Mouse (Mus musculus) lung, postnatal 0 days (tissue): ENCODE results near the gene Mroh7. TPM values are rescaled to one million over a fixed set of nuclear protein-coding genes. Genes with fewer than 3 reads are reported as not detected.

Experiments
- ATAC-seq: fragments of 200-750 bp; cut with Nextera tagmentation; 2 replicates; pipeline ENCODE4 v1.8.0; 2017; ENCODE audit warnings: moderate library complexity
- DNase-seq: peaks from one replicate; pipeline ENCODE4 v3.0.0-alpha.2; 2016; ENCODE audit warnings: low spot score
- H3K27ac ChIP-seq: fragments of 300-500 bp; sonication (generic); 2 replicates; pipeline ENCODE4 v1.5.1; 2014; ENCODE audit warnings: antibody characterized with exemption, mild to moderate bottlenecking, low read length, mixed read lengths
- H3K27me3 ChIP-seq: fragments of 300-500 bp; sonication (generic); replicated peaks from 2 replicates; pipeline ENCODE4 v1.6.1; 2014; ENCODE audit warnings: low read length, mixed read lengths; ENCODE audit not compliant: insufficient read depth
- H3K36me3 ChIP-seq: fragments of 300-500 bp; sonication (generic); 2 replicates; pipeline ENCODE4 v1.6.1; 2014; ENCODE audit warnings: low read length, mixed read lengths; ENCODE audit not compliant: insufficient read depth
- H3K4me1 ChIP-seq: fragments of 300-500 bp; sonication (generic); 2 replicates; pipeline ENCODE4 v1.6.1; 2014; ENCODE audit warnings: antibody characterized with exemption, low read depth, low read length, mixed read lengths; ENCODE audit not compliant: insufficient read depth
- H3K4me2 ChIP-seq: fragments of 300-500 bp; sonication (generic); replicated peaks from 2 replicates; pipeline ENCODE4 v1.6.1; 2014; ENCODE audit warnings: low read depth, mild to moderate bottlenecking, low read length, moderate library complexity, mixed read lengths
- H3K4me3 ChIP-seq: fragments of 300-500 bp; sonication (generic); 2 replicates; pipeline ENCODE4 v1.5.1; 2014; ENCODE audit warnings: low read depth, low read length
- H3K9ac ChIP-seq: fragments of 300-500 bp; sonication (generic); replicated peaks from 2 replicates; pipeline ENCODE4 v1.6.1; 2014; ENCODE audit warnings: low read depth, mild to moderate bottlenecking
- H3K9me3 ChIP-seq: fragments of 300-500 bp; sonication (generic); 2 replicates; pipeline ENCODE4 v1.6.1; 2016; ENCODE audit warnings: low read length, mixed read lengths
- CTCF ChIP-seq: IDR thresholded peaks from 2 replicates; pipeline ENCODE4 v1.5.1; 2016; ENCODE audit warnings: antibody characterized with exemption, mild to moderate bottlenecking
- EP300 ChIP-seq: IDR thresholded peaks from 2 replicates; pipeline ENCODE4 v1.6.1; 2016; ENCODE audit warnings: antibody characterized with exemption, mild to moderate bottlenecking, control low read depth
- WGBS: fragments of 180-500 bp; shearing (Covaris S2); extraction: QIAGEN DNeasy Blood & Tissue Kit; methylation state at CpG from one replicate; pipeline ENCODE4 v1.1.7; 2014; 5-methylcytosine and 5-hydroxymethylcytosine counted together
- polyA plus RNA-seq: library from polyadenylated mRNA; unstranded; fragments of >200 nt; fragmentation: Nextera tagmentation; extraction: Ambion mirVana; gene quantifications from 2 replicates; pipeline ENCODE4 v1.2.1, GENCODE M21; 2015

Gene Mroh7
- polyA plus RNA-seq, 1 experiment from 2014 or later, result 0.43 TPM

GRCm38 (mm10) chr4:106733636-106734035 lies 2.9 kb upstream of the Mroh7 start, which contains the start of gene Fam151a:
Fam151a (plus strand) TSS chr4:106733889.
- H3K36me3 ChIP-seq, result no peaks in the 10 kb centered on the region
- TF ChIP-seq CTCF, result no peak
- TF ChIP-seq EP300, result no peak
- no peak within 1 kb of the TSS for H3K4me3 ChIP-seq
- no peak within 1 kb of the TSS for H3K9ac ChIP-seq
- ATAC-seq (no peak), DNase-seq (peak; percentile 6)
- no peak within 1 kb of the TSS for H3K27ac ChIP-seq
- H3K4me2 ChIP-seq, result no peak within 1 kb of the TSS
- no peaks in the 10 kb centered on the region for H3K4me1 ChIP-seq
- no peaks in the 10 kb centered on the region for H3K9me3 ChIP-seq
- WGBS, result 26% methylated on average over 4 of the region's 4 CpGs
- no peaks in the 10 kb centered on the region for H3K27me3 ChIP-seq

GRCm38 (mm10) chr4:106720631-106721030 lies 10.1 kb downstream of the Mroh7 start:
- DNase-seq (no peak), ATAC-seq (no peak)
- Histone ChIP-seq H3K9me3 (no peaks in the 10 kb centered on the region), H3K27me3 (no peaks in the 10 kb centered on the region), H3K4me2 (no peak overlapping the region), H3K4me3 (no peak overlapping the region), H3K36me3 (no peaks in the 10 kb centered on the region), H3K9ac (no peak overlapping the region), H3K27ac (no peak overlapping the region), H3K4me1 (no peaks in the 10 kb centered on the region)
- TF ChIP-seq EP300, result no peak
- TF ChIP-seq CTCF, result no peak
- WGBS, result 78% methylated on average over 4 of the region's 4 CpGs

GRCm38 (mm10) chr4:106713622-106714021 lies 17.1 kb downstream of the Mroh7 start:
- Histone ChIP-seq H3K27me3 (no peaks in the 10 kb centered on the region), H3K4me1 (no peaks in the 10 kb centered on the region), H3K4me2 (no peak overlapping the region), H3K9ac (no peak overlapping the region), H3K4me3 (no peak overlapping the region), H3K27ac (no peak overlapping the region), H3K9me3 (no peaks in the 10 kb centered on the region), H3K36me3 (no peaks in the 10 kb centered on the region)
- ATAC-seq (no peak), DNase-seq (no peak)
- TF ChIP-seq CTCF (no peak), EP300 (no peak)
- WGBS, result 86% methylated on average over 6 of the region's 6 CpGs

GRCm38 (mm10) chr4:106708408-106708807 lies 22.3 kb downstream of the Mroh7 start:
- peak; percentile 47; the same call in 1 of the 2 replicates for ATAC-seq
- 0% methylated on average over 8 of the region's 8 CpGs for WGBS
- no peak overlapping the region for H3K9ac ChIP-seq

GRCm38 (mm10) chr4:106707957-106708356 lies 22.8 kb downstream of the Mroh7 start:
- 31% methylated on average over 5 of the region's 5 CpGs for WGBS
- H3K27me3 ChIP-seq, result no peaks in the 10 kb centered on the region
- H3K9ac ChIP-seq, result no peak overlapping the region
- peak overlapping the region; percentile 36; the same call in 1 of the 2 replicates for H3K4me2 ChIP-seq
- H3K9me3 ChIP-seq, result no peaks in the 10 kb centered on the region
- no peaks in the 10 kb centered on the region for H3K36me3 ChIP-seq
- ATAC-seq, result peak; percentile 21
- no peak for DNase-seq
- H3K27ac ChIP-seq, result no peak overlapping the region
- TF ChIP-seq CTCF (no peak), EP300 (no peak)
- 0 out of 2 replicates have a peak overlapping the region, but pooled peaks have one; percentile 3 for H3K4me3 ChIP-seq
- H3K4me1 ChIP-seq, result no peaks in the 10 kb centered on the region

More at GRCm38 (mm10) chr4:106708408-106708807, 22.3 kb downstream of the Mroh7 start:
- no peaks in the 10 kb centered on the region for H3K27me3 ChIP-seq
- no peaks in the 10 kb centered on the region for H3K36me3 ChIP-seq
- H3K4me3 ChIP-seq, result 0 out of 2 replicates have a peak overlapping the region, but pooled peaks have one; percentile 3
- DNase-seq, result peak; percentile 78
- H3K9me3 ChIP-seq, result no peaks in the 10 kb centered on the region
- H3K27ac ChIP-seq, result no peak overlapping the region
- peak overlapping the region; percentile 36; the same call in 1 of the 2 replicates for H3K4me2 ChIP-seq
- H3K4me1 ChIP-seq, result no peaks in the 10 kb centered on the region
- no peak for TF ChIP-seq EP300
- peak; percentile 96 for TF ChIP-seq CTCF

- no peak overlapping the region for H3K9ac ChIP-seq
- no peak for ATAC-seq
- 36% methylated on average over 8 of the region's 8 CpGs for WGBS
Observed at GRCm38 (mm10) chr4:106705096-106705665, 25.5 kb downstream of the Mroh7 start.

More at GRCm38 (mm10) chr4:106705096-106705665, 25.5 kb downstream of the Mroh7 start:
- H3K27me3 ChIP-seq, result no peaks in the 10 kb centered on the region
- H3K4me2 ChIP-seq, result no peak overlapping the region
- TF ChIP-seq EP300 (no peak), CTCF (no peak)
- no peaks in the 10 kb centered on the region for H3K4me1 ChIP-seq
- no peaks in the 10 kb centered on the region for H3K36me3 ChIP-seq
- no peak overlapping the region for H3K27ac ChIP-seq
- no peaks in the 10 kb centered on the region for H3K9me3 ChIP-seq
- H3K4me3 ChIP-seq, result no peak overlapping the region
- DNase-seq, result no peak
